Mouse (Mus musculus): ENCODE results near the gene Tsfm. TPM values are rescaled to one million over a fixed set of nuclear protein-coding genes. Genes with fewer than 3 reads are reported as not detected.
"Not testable (repeated sequence)": the region's sequence is repeated elsewhere in the genome, so short reads cannot be mapped to it uniquely, and the experiment has no call there.

Gene Tsfm
- polyA plus RNA-seq, 1 experiment from 2014 or later: 69.6 TPM

GRCm38 (mm10) chr10:127062101-127062500 lies 31.5 kb upstream of the Tsfm start:
- H3K27ac ChIP-seq; ATAC-seq (ENCODE audit: insufficient number of reproducible peaks, low FRiP score, low TSS enrichment, low read depth); H3K4me3 ChIP-seq; H3K9me3 ChIP-seq; H3K4me2 ChIP-seq; H3K9ac ChIP-seq: not testable (repeated sequence)
- Histone ChIP-seq H3K27me3 (peaks cover 16% of the 10 kb centered on the region), H3K36me3 (peaks cover 31% of the 10 kb centered on the region), H3K4me1 (peaks cover 37% of the 10 kb centered on the region)
- 81% methylated on average over 4 of the region's 4 CpGs for WGBS

- Histone ChIP-seq H3K36me3 (peaks cover 30% of the 10 kb centered on the region), H3K4me3 (no peak overlapping the region), H3K9ac (no peak overlapping the region), H3K4me1 (peaks cover 37% of the 10 kb centered on the region), H3K27ac (no peak overlapping the region), H3K27me3 (peaks cover 16% of the 10 kb centered on the region), H3K9me3 (no peaks in the 10 kb centered on the region), H3K4me2 (no peak overlapping the region)
- WGBS: 65% methylated on average over 2 of the region's 2 CpGs
- no peak for ATAC-seq (ENCODE audit: insufficient number of reproducible peaks, low FRiP score, low TSS enrichment, low read depth)
These were observed 30.9 kb upstream of the Tsfm start for GRCm38 (mm10) chr10:127061513-127061912.

- WGBS: 46% methylated on average over 5 of the region's 5 CpGs
- H3K27ac ChIP-seq: no peak overlapping the region
- no peak overlapping the region for H3K9ac ChIP-seq
- peaks cover 30% of the 10 kb centered on the region for H3K36me3 ChIP-seq
- no peaks in the 10 kb centered on the region for H3K9me3 ChIP-seq
- H3K4me2 ChIP-seq: no peak overlapping the region
- no peak for ATAC-seq (ENCODE audit: insufficient number of reproducible peaks, low FRiP score, low TSS enrichment, low read depth)
- peaks cover 36% of the 10 kb centered on the region for H3K4me1 ChIP-seq
- H3K4me3 ChIP-seq: no peak overlapping the region
- peaks cover 16% of the 10 kb centered on the region for H3K27me3 ChIP-seq
These were observed 30.4 kb upstream of the Tsfm start for GRCm38 (mm10) chr10:127061085-127061484.

- WGBS: under 1% methylated on average over 54 of the region's 72 CpGs
- Histone ChIP-seq H3K9me3 (no peaks in the 10 kb centered on the region), H3K4me3 (peak within 1 kb of the TSS; percentile 87), H3K36me3 (peaks cover 29% of the 10 kb centered on the region), H3K27ac (peak within 1 kb of the TSS; percentile 67), H3K4me1 (peaks cover 33% of the 10 kb centered on the region), H3K9ac (peak within 1 kb of the TSS; percentile 80), H3K4me2 (peak within 1 kb of the TSS; percentile 95), H3K27me3 (peaks cover 16% of the 10 kb centered on the region)
- no peak for ATAC-seq (ENCODE audit: insufficient number of reproducible peaks, low FRiP score, low TSS enrichment, low read depth)
These were observed 29.6 kb upstream of the Tsfm start, which contains the start of gene March9 for GRCm38 (mm10) chr10:127059968-127060916. March9 (minus strand) TSS chr10:127060184.

- 0% methylated on average over 31 of the region's 92 CpGs for WGBS
These were observed 28.7 kb upstream of the Tsfm start for GRCm38 (mm10) chr10:127059174-127059967.

GRCm38 (mm10) chr10:127058708-127059107 lies 28.1 kb upstream of the Tsfm start:
- H3K27me3 ChIP-seq: peaks cover 16% of the 10 kb centered on the region
- WGBS: 8% methylated on average over 8 of the region's 8 CpGs
- no peak for ATAC-seq (ENCODE audit: insufficient number of reproducible peaks, low FRiP score, low TSS enrichment, low read depth)

More at GRCm38 (mm10) chr10:127059174-127059967, 28.7 kb upstream of the Tsfm start:
- Histone ChIP-seq H3K4me3 (peak overlapping the region; percentile 87), H3K27me3 (peaks cover 16% of the 10 kb centered on the region), H3K9me3 (no peaks in the 10 kb centered on the region), H3K4me1 (peaks cover 24% of the 10 kb centered on the region), H3K36me3 (peaks cover 27% of the 10 kb centered on the region), H3K9ac (peak overlapping the region; percentile 80), H3K4me2 (peak overlapping the region; percentile 95), H3K27ac (peak overlapping the region; percentile 67)
- no peak for ATAC-seq (ENCODE audit: insufficient number of reproducible peaks, low FRiP score, low TSS enrichment, low read depth)

GRCm38 (mm10) chr10:127058161-127058560 lies 27.5 kb upstream of the Tsfm start:
- WGBS: 1% methylated on average over 9 of the region's 9 CpGs
- Histone ChIP-seq H3K4me1 (peaks cover 23% of the 10 kb centered on the region), H3K9ac (no peak overlapping the region), H3K4me2 (peak overlapping the region; percentile 95), H3K9me3 (no peaks in the 10 kb centered on the region), H3K36me3 (peaks cover 32% of the 10 kb centered on the region), H3K27me3 (peaks cover 16% of the 10 kb centered on the region), H3K4me3 (peak overlapping the region; percentile 87), H3K27ac (no peak overlapping the region)
- ATAC-seq (ENCODE audit: insufficient number of reproducible peaks, low FRiP score, low TSS enrichment, low read depth): no peak

More at GRCm38 (mm10) chr10:127058708-127059107, 28.1 kb upstream of the Tsfm start:
- no peak overlapping the region for H3K27ac ChIP-seq
- peak overlapping the region; percentile 87 for H3K4me3 ChIP-seq
- peaks cover 32% of the 10 kb centered on the region for H3K36me3 ChIP-seq
- H3K9ac ChIP-seq: peak overlapping the region; percentile 80; the same call in 1 of the 2 replicates
- H3K4me1 ChIP-seq: peaks cover 23% of the 10 kb centered on the region
- H3K4me2 ChIP-seq: peak overlapping the region; percentile 95
- no peaks in the 10 kb centered on the region for H3K9me3 ChIP-seq

- Histone ChIP-seq H3K9me3 (no peaks in the 10 kb centered on the region), H3K4me3 (no peak overlapping the region), H3K9ac (no peak overlapping the region), H3K4me1 (peaks cover 24% of the 10 kb centered on the region), H3K27me3 (peaks cover 25% of the 10 kb centered on the region), H3K27ac (no peak overlapping the region), H3K4me2 (no peak overlapping the region), H3K36me3 (peaks cover 32% of the 10 kb centered on the region)
- ATAC-seq (ENCODE audit: insufficient number of reproducible peaks, low FRiP score, low TSS enrichment, low read depth): no peak
- WGBS: 82% methylated on average over 20 of the region's 20 CpGs
These were observed 25.9 kb upstream of the Tsfm start for GRCm38 (mm10) chr10:127056490-127056889.

GRCm38 (mm10) chr10:127055406-127055805 lies 24.8 kb upstream of the Tsfm start:
- Histone ChIP-seq H3K36me3 (peaks cover 32% of the 10 kb centered on the region), H3K27ac (no peak overlapping the region), H3K9ac (no peak overlapping the region), H3K4me2 (no peak overlapping the region), H3K4me1 (peaks cover 28% of the 10 kb centered on the region), H3K4me3 (no peak overlapping the region), H3K9me3 (no peaks in the 10 kb centered on the region), H3K27me3 (peaks cover 26% of the 10 kb centered on the region)
- ATAC-seq (ENCODE audit: insufficient number of reproducible peaks, low FRiP score, low TSS enrichment, low read depth): no peak
- WGBS: 83% methylated on average over 8 of the region's 8 CpGs

GRCm38 (mm10) chr10:127054646-127055045 lies 24.0 kb upstream of the Tsfm start:
- no peak for ATAC-seq (ENCODE audit: insufficient number of reproducible peaks, low FRiP score, low TSS enrichment, low read depth)
- Histone ChIP-seq H3K27ac (no peak overlapping the region), H3K27me3 (peaks cover 31% of the 10 kb centered on the region), H3K4me3 (no peak overlapping the region), H3K36me3 (peaks cover 32% of the 10 kb centered on the region), H3K9me3 (no peaks in the 10 kb centered on the region), H3K4me1 (peaks cover 31% of the 10 kb centered on the region), H3K9ac (no peak overlapping the region), H3K4me2 (no peak overlapping the region)
- WGBS: 57% methylated on average over 4 of the region's 4 CpGs

GRCm38 (mm10) chr10:127050119-127050474 lies 19.5 kb upstream of the Tsfm start:
- H3K36me3 ChIP-seq: peaks cover 19% of the 10 kb centered on the region
- 18% methylated on average over 10 of the region's 10 CpGs for WGBS
- H3K4me2 ChIP-seq: no peak overlapping the region
- ATAC-seq (ENCODE audit: insufficient number of reproducible peaks, low FRiP score, low TSS enrichment, low read depth): no peak
- no peaks in the 10 kb centered on the region for H3K9me3 ChIP-seq
- H3K27ac ChIP-seq: no peak overlapping the region
- H3K4me1 ChIP-seq: peaks cover 33% of the 10 kb centered on the region
- H3K27me3 ChIP-seq: peaks cover 58% of the 10 kb centered on the region
- no peak overlapping the region for H3K9ac ChIP-seq
- peak overlapping the region; percentile 17; the same call in 1 of the 2 replicates for H3K4me3 ChIP-seq
